Mouse (Mus musculus) limb, embryonic 14.5 days (tissue): ENCODE results near the gene Cers6. TPM values are rescaled to one million over a fixed set of nuclear protein-coding genes. Genes with fewer than 3 reads are reported as not detected.
A peak's percentile ranks its signal among the peaks of the same experiment; 100 is the strongest.

Experiments
- ATAC-seq: fragments of 200-750 bp; cut with Nextera tagmentation; 2 replicates; pipeline ENCODE4 v1.8.0; 2017; ENCODE audit warnings: low read depth, moderate number of reproducible peaks, moderate TSS enrichment; ENCODE audit not compliant: low FRiP score
- DNase-seq: peaks from one replicate; pipeline ENCODE4 v3.0.0-alpha.2; 2015; ENCODE audit warnings: low spot score
- H3K27ac ChIP-seq: fragments of 300-500 bp; sonication (generic); replicated peaks from 2 replicates; pipeline ENCODE4 v1.5.1; 2014; ENCODE audit warnings: low read depth, mild to moderate bottlenecking, low read length, moderate library complexity, mixed read lengths
- H3K27me3 ChIP-seq: fragments of 300-500 bp; sonication (generic); 2 replicates; pipeline ENCODE4 v1.6.1; 2014; ENCODE audit warnings: low read length, mixed read lengths; ENCODE audit not compliant: control insufficient read depth, insufficient read depth
- H3K36me3 ChIP-seq: fragments of 300-500 bp; sonication (generic); 2 replicates; pipeline ENCODE4 v1.6.1; 2014; ENCODE audit warnings: mild to moderate bottlenecking, low read length, moderate library complexity, mixed read lengths; ENCODE audit not compliant: control insufficient read depth, insufficient read depth
- H3K4me1 ChIP-seq: fragments of 300-500 bp; sonication (generic); 2 replicates; pipeline ENCODE4 v1.6.1; 2014; ENCODE audit warnings: antibody characterized with exemption, low read length, mixed read lengths; ENCODE audit not compliant: control insufficient read depth, insufficient read depth
- H3K4me2 ChIP-seq: fragments of 300-500 bp; sonication (generic); replicated peaks from 2 replicates; pipeline ENCODE4 v1.6.1; 2014; ENCODE audit warnings: low read depth, mild to moderate bottlenecking, low read length, moderate library complexity; ENCODE audit not compliant: severe bottlenecking
- H3K4me3 ChIP-seq: fragments of 300-500 bp; sonication (generic); replicated peaks from 2 replicates; pipeline ENCODE4 v1.5.1; 2014; ENCODE audit warnings: low read length
- H3K9ac ChIP-seq: fragments of 300-500 bp; sonication (generic); 2 replicates; pipeline ENCODE4 v1.6.1; 2014; ENCODE audit warnings: mild to moderate bottlenecking, low read depth, low read length, moderate library complexity; ENCODE audit not compliant: severe bottlenecking
- H3K9me3 ChIP-seq: fragments of 300-500 bp; sonication (generic); 2 replicates; pipeline ENCODE4 v1.6.1; 2016; ENCODE audit warnings: low read length; ENCODE audit not compliant: control insufficient read depth
- POLR2A ChIP-seq: fragments of 200-500 bp; IDR thresholded peaks from 2 replicates; pipeline ENCODE4 v1.8.0; 2012; ENCODE audit warnings: inconsistent platforms, mild to moderate bottlenecking, moderate library complexity, borderline replicate concordance; ENCODE audit not compliant: insufficient read depth, insufficient read length; ENCODE audit errors: extremely low read depth
- WGBS: fragments of 180-500 bp; shearing (Covaris S2); extraction: QIAGEN DNeasy Blood & Tissue Kit; methylation state at CpG from one replicate; pipeline ENCODE4 v1.1.7; 2014; 5-methylcytosine and 5-hydroxymethylcytosine counted together
- polyA plus RNA-seq, 2 experiments: library from polyadenylated mRNA; depleted of rRNA in 1 of 2; stranded (reverse) in 1 of 2; unstranded in 1 of 2; fragments of >200 nt; fragmentation: Nextera tagmentation in 1 of 2; extraction: Ambion mirVana in 1 of 2; gene quantifications; 2 replicates each; pipeline versions ENCODE4 v1.2.1 to v1.2.3; 2012 to 2014

The Cers6 gene
- polyA plus RNA-seq, 2 experiments, result 10.7 to 30.9 TPM

- no peak for ATAC-seq
- TF ChIP-seq POLR2A, result no peak
These were observed 31.2 kb downstream of the Cers6 start for GRCm38 (mm10) chr2:68892476-68892875.

GRCm38 (mm10) chr2:68895044-68895764 lies 34.0 kb downstream of the Cers6 start:
- no peak for TF ChIP-seq POLR2A
- H3K27ac ChIP-seq, result no peak overlapping the region
- no peak overlapping the region for H3K4me2 ChIP-seq
- no peak overlapping the region for H3K4me3 ChIP-seq
- no peaks in the 10 kb centered on the region for H3K36me3 ChIP-seq
- no peak for ATAC-seq
- H3K9me3 ChIP-seq, result no peaks in the 10 kb centered on the region
- no peak overlapping the region for H3K9ac ChIP-seq
- no peak for DNase-seq
- peaks cover 11% of the 10 kb centered on the region for H3K4me1 ChIP-seq
- WGBS, result 76% methylated on average over 10 of the region's 10 CpGs
- H3K27me3 ChIP-seq, result no peaks in the 10 kb centered on the region

More at GRCm38 (mm10) chr2:68892476-68892875, 31.2 kb downstream of the Cers6 start:
- 93% methylated on average over 4 of the region's 4 CpGs for WGBS
- H3K9ac ChIP-seq, result no peak overlapping the region
- no peaks in the 10 kb centered on the region for H3K27me3 ChIP-seq
- H3K36me3 ChIP-seq, result no peaks in the 10 kb centered on the region
- H3K27ac ChIP-seq, result no peak overlapping the region
- no peak overlapping the region for H3K4me3 ChIP-seq
- H3K9me3 ChIP-seq, result no peaks in the 10 kb centered on the region
- DNase-seq, result no peak
- H3K4me2 ChIP-seq, result no peak overlapping the region
- H3K4me1 ChIP-seq, result peaks cover 11% of the 10 kb centered on the region

GRCm38 (mm10) chr2:68896196-68896595 lies 35.0 kb downstream of the Cers6 start:
- no peak for TF ChIP-seq POLR2A
- no peak overlapping the region for H3K27ac ChIP-seq
- DNase-seq (peak; percentile 9), ATAC-seq (0 out of 2 replicates have a peak, but pooled peaks have one; percentile 34)
- 45% methylated on average over 4 of the region's 4 CpGs for WGBS
- no peak overlapping the region for H3K9ac ChIP-seq
- no peak overlapping the region for H3K4me3 ChIP-seq
- H3K4me1 ChIP-seq, result peaks cover 11% of the 10 kb centered on the region
- no peaks in the 10 kb centered on the region for H3K27me3 ChIP-seq
- H3K4me2 ChIP-seq, result no peak overlapping the region
- no peaks in the 10 kb centered on the region for H3K36me3 ChIP-seq
- H3K9me3 ChIP-seq, result no peaks in the 10 kb centered on the region

GRCm38 (mm10) chr2:68899770-68900521 lies 38.7 kb downstream of the Cers6 start:
- WGBS, result 74% methylated on average over 7 of the region's 7 CpGs
- no peak for ATAC-seq
- H3K4me3 ChIP-seq, result no peak overlapping the region
- DNase-seq, result no peak
- H3K9ac ChIP-seq, result no peak overlapping the region
- peaks cover 11% of the 10 kb centered on the region for H3K4me1 ChIP-seq
- H3K27ac ChIP-seq, result no peak overlapping the region
- H3K4me2 ChIP-seq, result no peak overlapping the region
- H3K9me3 ChIP-seq, result no peaks in the 10 kb centered on the region
- TF ChIP-seq POLR2A, result no peak
- no peaks in the 10 kb centered on the region for H3K36me3 ChIP-seq
- H3K27me3 ChIP-seq, result no peaks in the 10 kb centered on the region

GRCm38 (mm10) chr2:68900640-68901378 lies 39.6 kb downstream of the Cers6 start:
- Histone ChIP-seq H3K36me3 (no peaks in the 10 kb centered on the region), H3K4me1 (peaks cover 8% of the 10 kb centered on the region), H3K4me3 (no peak overlapping the region), H3K9me3 (no peaks in the 10 kb centered on the region), H3K9ac (no peak overlapping the region), H3K4me2 (no peak overlapping the region), H3K27ac (no peak overlapping the region), H3K27me3 (no peaks in the 10 kb centered on the region)
- DNase-seq (no peak), ATAC-seq (no peak)
- TF ChIP-seq POLR2A, result no peak
- 72% methylated on average over 9 of the region's 9 CpGs for WGBS
